Mouse (Mus musculus) skeletal muscle tissue, adult 2 months (tissue): ENCODE results near the gene Alox5.
A peak's percentile ranks its signal among the peaks of the same experiment; 100 is the strongest.
"Not testable (repeated sequence)": the region's sequence is repeated elsewhere in the genome, so short reads cannot be mapped to it uniquely, and the experiment has no call there.

ENCODE experiments used
- DNase-seq: peaks from one replicate; pipeline ENCODE4 v3.0.0-alpha.2; 2012; ENCODE audit warnings: low read depth, low spot score

Gene Alox5

GRCm38 (mm10) chr6:116460544-116461283 lies at the start of gene Alox5:
Alox5 (minus strand) TSS chr6:116461178.
- no peak for DNase-seq

GRCm38 (mm10) chr6:116506302-116507003 lies 45.5 kb upstream of the Alox5 start, which contains the start of gene Olfr212:
Olfr212 (plus strand) TSS chr6:116506516.
- not testable (repeated sequence) for DNase-seq

- no peak for DNase-seq
These were observed 35.0 kb upstream of the Alox5 start for GRCm38 (mm10) chr6:116495960-116496359.

GRCm38 (mm10) chr6:116493742-116494141 lies 32.8 kb upstream of the Alox5 start:
- DNase-seq, result no peak

- no peak for DNase-seq
These were observed 27.8 kb upstream of the Alox5 start, which contains the start of gene Olfr211 for GRCm38 (mm10) chr6:116488791-116489190. Olfr211 (plus strand) TSS chr6:116489091.

- DNase-seq, result no peak
These were observed 25.9 kb upstream of the Alox5 start for GRCm38 (mm10) chr6:116486833-116487232.

GRCm38 (mm10) chr6:116485081-116485480 lies 24.1 kb upstream of the Alox5 start:
- DNase-seq, result no peak

- no peak for DNase-seq
These were observed 7.1 kb upstream of the Alox5 start for GRCm38 (mm10) chr6:116468081-116468480.

GRCm38 (mm10) chr6:116459232-116459631 lies 1.7 kb downstream of the Alox5 start:
- DNase-seq, result no peak

- DNase-seq, result no peak
These were observed 2.2 kb downstream of the Alox5 start for GRCm38 (mm10) chr6:116458728-116459127.

- no peak for DNase-seq
These were observed 4.5 kb downstream of the Alox5 start for GRCm38 (mm10) chr6:116456482-116456881.

GRCm38 (mm10) chr6:116455781-116456180 lies 5.2 kb downstream of the Alox5 start:
- peak; percentile 56 for DNase-seq

GRCm38 (mm10) chr6:116440849-116441248 lies 20.1 kb downstream of the Alox5 start:
- no peak for DNase-seq

- no peak for DNase-seq
These were observed 20.5 kb downstream of the Alox5 start for GRCm38 (mm10) chr6:116440447-116440846.

GRCm38 (mm10) chr6:116439531-116439930 lies 21.4 kb downstream of the Alox5 start:
- DNase-seq, result no peak

GRCm38 (mm10) chr6:116438864-116439263 lies 22.1 kb downstream of the Alox5 start:
- no peak for DNase-seq

GRCm38 (mm10) chr6:116428282-116428681 lies 32.7 kb downstream of the Alox5 start:
- DNase-seq, result no peak

GRCm38 (mm10) chr6:116427552-116427951 lies 33.4 kb downstream of the Alox5 start:
- no peak for DNase-seq

- DNase-seq, result no peak
These were observed 37.3 kb downstream of the Alox5 start for GRCm38 (mm10) chr6:116423664-116424063.

- DNase-seq, result no peak
These were observed 38.0 kb downstream of the Alox5 start for GRCm38 (mm10) chr6:116422991-116423390.

- no peak for DNase-seq
These were observed 40.7 kb downstream of the Alox5 start for GRCm38 (mm10) chr6:116420271-116420670.

- DNase-seq, result no peak
These were observed 41.3 kb downstream of the Alox5 start for GRCm38 (mm10) chr6:116419699-116420098.

- no peak for DNase-seq
These were observed 42.5 kb downstream of the Alox5 start for GRCm38 (mm10) chr6:116418487-116418886.
